Mouse (Mus musculus) MEL (cell line): ENCODE results near the gene Pqlc2.

Experiments used
- CTCF ChIP-seq, 3 experiments: IDR thresholded peaks in 2 of 3; conservative IDR thresholded peaks in 1 of 3; 2 replicates each; pipeline ENCODE4 v1.5.1; 2011 to 2012; ENCODE audit warnings: low read length in 3 of 3, low read depth in 2 of 3, mild to moderate bottlenecking in 2 of 3, improper control_type of control experiment in 1 of 3, inconsistent platforms in 1 of 3, mixed read lengths in 1 of 3, moderate library complexity in 1 of 3; ENCODE audit not compliant: control insufficient read depth in 1 of 3, insufficient read depth in 1 of 3, poor library complexity in 1 of 3, severe bottlenecking in 1 of 3
- E2F4 ChIP-seq: IDR thresholded peaks from 2 replicates; pipeline ENCODE4 v1.6.1; 2011; ENCODE audit warnings: low read depth, low read length, improper control_type of control experiment, borderline replicate concordance
- EP300 ChIP-seq, 2 experiments: IDR thresholded peaks; 2 replicates each; pipeline ENCODE4 v1.6.1; 2011; ENCODE audit warnings: improper control_type of control experiment in 2 of 2, low read length in 2 of 2, low read depth in 1 of 2, mild to moderate bottlenecking in 1 of 2
- JUND ChIP-seq: IDR thresholded peaks from 2 replicates; pipeline ENCODE4 v1.6.1; 2011; ENCODE audit warnings: low read depth, mild to moderate bottlenecking, improper control_type of control experiment, low read length
- MAX ChIP-seq: IDR thresholded peaks from 2 replicates; pipeline ENCODE4 v1.6.1; 2011; ENCODE audit warnings: low read length, improper control_type of control experiment
- POLR2A ChIP-seq, 2 experiments: IDR thresholded peaks; 2 replicates each; pipeline ENCODE4 v1.6.1; 2011 to 2012; ENCODE audit warnings: low read length in 2 of 2, mild to moderate bottlenecking in 2 of 2, control low read depth in 1 of 2, improper control_type of control experiment in 1 of 2, low read depth in 1 of 2, moderate library complexity in 1 of 2; ENCODE audit not compliant: control insufficient read depth in 1 of 2, insufficient read depth in 1 of 2, poor library complexity in 1 of 2
- POLR2AphosphoS2 ChIP-seq: IDR thresholded peaks from 2 replicates; pipeline ENCODE4 v1.6.1; 2011; ENCODE audit warnings: low read length, improper control_type of control experiment
- POLR2AphosphoS5 ChIP-seq: IDR thresholded peaks from 2 replicates; pipeline ENCODE4 v1.6.1; 2012; ENCODE audit warnings: low read depth, borderline replicate concordance, mild to moderate bottlenecking, inconsistent platforms, low read length, moderate library complexity, mixed read lengths
- USF1 ChIP-seq: IDR thresholded peaks from 2 replicates; pipeline ENCODE4 v1.6.1; 2014; ENCODE audit warnings: low read depth, mild to moderate bottlenecking, inconsistent platforms, low read length, improper control_type of control experiment, moderate library complexity
- ZNF384 ChIP-seq: IDR thresholded peaks from 2 replicates; pipeline ENCODE4 v1.6.1; 2012; ENCODE audit warnings: low read depth, mild to moderate bottlenecking, inconsistent platforms, low read length, improper control_type of control experiment

- TF ChIP-seq CTCF (IDR thresholded peaks at IDR 0.05 in 2 of 3, conservative IDR thresholded peaks at IDR 0.05 in 1 of 3; ENCODE audit: control insufficient read depth in 1 of 3, insufficient read depth in 1 of 3, low read depth in 2 of 3, low read length in 3 of 3, poor library complexity in 1 of 3, severe bottlenecking in 1 of 3) (no peak), POLR2AphosphoS2 (no peak), ZNF384 (no peak), JUND (no peak), POLR2AphosphoS5 (no peak), E2F4 (no peak), POLR2A (IDR thresholded peaks at IDR 0.05; ENCODE audit: control insufficient read depth in 1 of 2, insufficient read depth in 1 of 2, low read depth in 1 of 2, low read length in 2 of 2, poor library complexity in 1 of 2) (no peak), MAX (no peak), USF1 (no peak), EP300 (IDR thresholded peaks at IDR 0.05; ENCODE audit: low read depth in 1 of 2, low read length in 2 of 2) (no peak)
Measured at GRCm38 (mm10) chr4:139334631-139335295, 24.3 kb upstream of the Pqlc2 start.
